Mouse (Mus musculus) limb, embryonic 13.5 days (tissue): ENCODE measurements around the gene D6Wsu163e. TPM values are rescaled to one million over a fixed set of nuclear protein-coding genes. Genes with fewer than 3 reads are reported as not detected.
A peak's percentile ranks its signal among the peaks of the same experiment; 100 is the strongest.

Experiments
- ATAC-seq: fragments of 200-750 bp; cut with Nextera tagmentation; 2 replicates; pipeline ENCODE4 v1.8.0; 2017; ENCODE audit warnings: low read depth, moderate number of reproducible peaks, moderate TSS enrichment; ENCODE audit not compliant: low FRiP score
- H3K27ac ChIP-seq: fragments of 300-500 bp; sonication (generic); 2 replicates; pipeline ENCODE4 v1.5.1; 2015; ENCODE audit warnings: inconsistent platforms, mild to moderate bottlenecking, moderate library complexity
- H3K27me3 ChIP-seq: fragments of 300-500 bp; sonication (generic); 2 replicates; pipeline ENCODE4 v1.6.1; 2015; ENCODE audit warnings: mild to moderate bottlenecking, inconsistent platforms
- H3K36me3 ChIP-seq: fragments of 300-500 bp; sonication (generic); 2 replicates; pipeline ENCODE4 v1.6.1; 2015; ENCODE audit warnings: inconsistent platforms, mild to moderate bottlenecking, moderate library complexity
- H3K4me1 ChIP-seq: fragments of 300-500 bp; sonication (generic); 2 replicates; pipeline ENCODE4 v1.6.1; 2015; ENCODE audit warnings: inconsistent platforms
- H3K4me2 ChIP-seq: fragments of 300-500 bp; sonication (generic); replicated peaks from 2 replicates; pipeline ENCODE4 v1.6.1; 2015; ENCODE audit warnings: inconsistent platforms, mild to moderate bottlenecking, moderate library complexity
- H3K4me3 ChIP-seq: fragments of 300-500 bp; sonication (generic); 2 replicates; pipeline ENCODE4 v1.5.1; 2015; ENCODE audit warnings: moderate library complexity, mild to moderate bottlenecking, inconsistent platforms
- H3K9ac ChIP-seq: fragments of 300-500 bp; sonication (generic); 2 replicates; pipeline ENCODE4 v1.6.1; 2015; ENCODE audit warnings: mild to moderate bottlenecking, inconsistent platforms
- H3K9me3 ChIP-seq: fragments of 300-500 bp; sonication (generic); 2 replicates; pipeline ENCODE4 v1.6.1; 2016; ENCODE audit warnings: inconsistent platforms
- WGBS: fragments of 180-500 bp; shearing (Covaris S2); methylation state at CpG from one replicate; pipeline ENCODE4 v1.1.7; 2015; 5-methylcytosine and 5-hydroxymethylcytosine counted together
- polyA plus RNA-seq: library from polyadenylated mRNA; unstranded; fragments of >200 nt; fragmentation: Nextera tagmentation; extraction: Ambion mirVana; gene quantifications from 2 replicates; pipeline ENCODE4 v1.2.1, GENCODE M21; 2015

The D6Wsu163e gene
- polyA plus RNA-seq, 1 experiment from 2014 or later = 18.0 TPM

DNA sequence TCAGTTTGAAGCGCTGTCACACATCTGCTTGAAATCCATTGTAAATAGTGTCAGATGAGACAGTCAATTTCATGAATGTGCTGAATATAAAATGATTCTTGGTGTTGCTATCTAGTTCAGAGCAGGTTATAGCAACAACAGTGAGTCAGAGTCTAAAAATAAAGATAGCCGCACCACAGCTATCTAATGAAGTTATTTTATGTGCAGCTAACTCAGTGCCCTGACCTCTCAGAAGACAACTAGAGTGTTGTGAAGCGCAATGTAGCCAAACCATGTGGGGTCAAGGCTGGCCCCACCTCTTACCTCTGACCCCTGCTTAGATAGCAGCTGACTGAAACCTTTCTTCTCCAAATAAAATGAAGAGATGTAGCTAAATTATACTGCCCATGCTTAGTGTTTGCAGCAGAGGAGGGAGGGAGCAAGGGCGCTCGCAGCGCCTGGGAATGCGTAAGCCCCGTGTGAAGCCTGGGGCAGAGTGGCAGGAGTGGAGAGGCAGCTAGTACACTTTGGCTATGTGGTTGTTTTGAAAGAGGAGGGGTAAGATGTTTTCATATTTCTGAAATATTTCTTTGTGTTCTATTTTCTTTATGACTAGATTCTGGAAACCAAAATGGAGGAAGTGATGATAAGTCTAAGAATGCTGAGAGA is 21.7 kb downstream of the D6Wsu163e start:
- Histone ChIP-seq H3K27ac (no peak overlapping the region), H3K4me1 (no peaks in the 10 kb centered on the region), H3K9ac (no peak overlapping the region), H3K36me3 (peaks cover 19% of the 10 kb centered on the region), H3K27me3 (no peaks in the 10 kb centered on the region), H3K4me3 (no peak overlapping the region), H3K4me2 (no peak overlapping the region), H3K9me3 (no peaks in the 10 kb centered on the region)
- ATAC-seq = no peak
- 83% methylated on average over 8 of the region's 8 CpGs for whole genome bisulfite sequencing

DNA sequence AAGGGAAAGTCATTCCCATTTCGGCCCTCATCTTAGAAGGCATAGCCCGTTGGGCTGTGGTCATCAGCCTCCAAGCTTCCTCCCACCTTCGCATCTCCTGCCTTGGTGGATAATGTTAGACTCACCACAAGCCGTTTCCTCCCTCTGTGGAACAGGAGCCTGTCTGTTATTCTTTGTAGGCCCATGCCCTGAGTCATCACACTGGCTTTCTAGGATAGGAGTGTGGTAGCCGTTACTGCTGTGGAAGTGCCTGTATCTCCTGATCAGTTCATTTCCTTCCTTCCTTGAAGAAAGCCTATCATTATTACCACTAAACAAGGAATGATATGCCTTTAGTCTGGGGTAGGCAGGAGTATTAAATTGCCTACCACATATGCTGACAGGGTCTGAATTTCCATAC is 22.9 kb downstream of the D6Wsu163e start:
- Histone ChIP-seq H3K27ac (no peak overlapping the region), H3K9ac (no peak overlapping the region), H3K4me3 (no peak overlapping the region), H3K4me2 (no peak overlapping the region), H3K27me3 (no peaks in the 10 kb centered on the region), H3K4me1 (no peaks in the 10 kb centered on the region), H3K9me3 (no peaks in the 10 kb centered on the region), H3K36me3 (peaks cover 15% of the 10 kb centered on the region)
- 82% methylated on average over 5 of the region's 5 CpGs for WGBS
- ATAC-seq = no peak

DNA sequence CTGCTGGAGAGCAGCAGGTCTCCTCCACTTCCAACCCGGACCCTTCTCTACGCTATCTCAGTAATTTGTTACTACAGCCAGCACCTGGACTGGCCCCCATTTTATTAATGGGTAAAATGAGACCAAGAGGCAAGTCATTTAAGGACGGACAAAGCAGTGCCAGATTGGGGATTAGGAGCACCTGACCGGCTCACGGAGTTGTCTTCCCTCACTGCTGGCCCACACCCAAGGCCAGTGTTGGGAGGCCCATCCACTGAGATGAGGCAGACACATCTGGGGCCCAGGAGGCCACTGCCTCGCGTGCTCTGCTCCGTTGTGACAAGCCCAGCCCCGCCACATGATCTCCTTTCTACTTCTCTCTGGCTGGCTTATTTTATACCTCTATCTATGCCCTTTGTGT is 23.7 kb downstream of the D6Wsu163e start:
- ATAC-seq = no peak
- peaks cover 21% of the 10 kb centered on the region for H3K36me3 ChIP-seq
- H3K9me3 ChIP-seq = no peaks in the 10 kb centered on the region
- no peak overlapping the region for H3K9ac ChIP-seq
- H3K4me2 ChIP-seq = no peak overlapping the region
- no peak overlapping the region for H3K27ac ChIP-seq
- whole genome bisulfite sequencing = 75% methylated on average over 9 of the region's 9 CpGs
- no peaks in the 10 kb centered on the region for H3K27me3 ChIP-seq
- H3K4me1 ChIP-seq = no peaks in the 10 kb centered on the region
- no peak overlapping the region for H3K4me3 ChIP-seq

DNA sequence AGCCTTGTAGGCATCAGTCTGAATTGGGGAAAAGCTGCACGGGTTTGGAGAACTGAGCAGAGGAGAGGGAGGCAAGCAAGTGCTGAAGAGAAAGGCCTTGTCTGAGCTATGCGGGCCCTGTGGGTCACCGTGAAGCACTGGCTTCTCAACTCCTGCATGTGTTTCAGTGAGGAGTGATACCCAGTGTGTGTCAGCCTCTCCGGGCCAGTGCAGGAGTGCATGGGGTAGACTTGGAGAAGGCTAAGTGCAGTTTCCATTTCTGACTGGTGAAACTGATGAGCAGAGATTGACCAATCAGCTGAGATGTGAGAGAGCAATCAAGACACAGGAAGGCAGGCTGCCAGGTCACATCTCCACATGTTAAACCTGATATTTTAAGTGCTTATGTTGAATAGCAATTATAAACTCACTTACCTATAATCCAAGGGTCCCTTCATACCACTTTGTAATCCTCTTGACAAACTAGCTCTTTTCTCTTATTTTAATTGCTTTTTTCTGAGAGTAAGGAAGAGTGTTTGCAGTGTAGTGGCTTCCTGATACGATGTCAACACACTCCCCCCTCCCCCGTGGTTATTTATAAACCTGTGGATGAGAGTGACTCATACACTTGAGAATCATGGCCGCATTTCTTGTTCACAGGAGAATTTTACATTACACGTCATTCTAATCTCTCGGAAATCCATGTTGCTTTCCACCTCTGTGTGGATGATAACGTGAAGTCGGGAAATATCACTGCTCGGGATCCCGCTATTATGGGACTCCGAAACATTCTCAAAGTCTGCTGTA is 26.7 kb downstream of the D6Wsu163e start:
- ATAC-seq = no peak
- H3K4me1 ChIP-seq = peaks cover 9% of the 10 kb centered on the region
- H3K27me3 ChIP-seq = no peaks in the 10 kb centered on the region
- H3K4me3 ChIP-seq = no peak overlapping the region
- peaks cover 21% of the 10 kb centered on the region for H3K36me3 ChIP-seq
- no peak overlapping the region for H3K9ac ChIP-seq
- H3K9me3 ChIP-seq = no peaks in the 10 kb centered on the region
- no peak overlapping the region for H3K27ac ChIP-seq
- no peak overlapping the region for H3K4me2 ChIP-seq
- 90% methylated on average over 14 of the region's 14 CpGs for WGBS

DNA sequence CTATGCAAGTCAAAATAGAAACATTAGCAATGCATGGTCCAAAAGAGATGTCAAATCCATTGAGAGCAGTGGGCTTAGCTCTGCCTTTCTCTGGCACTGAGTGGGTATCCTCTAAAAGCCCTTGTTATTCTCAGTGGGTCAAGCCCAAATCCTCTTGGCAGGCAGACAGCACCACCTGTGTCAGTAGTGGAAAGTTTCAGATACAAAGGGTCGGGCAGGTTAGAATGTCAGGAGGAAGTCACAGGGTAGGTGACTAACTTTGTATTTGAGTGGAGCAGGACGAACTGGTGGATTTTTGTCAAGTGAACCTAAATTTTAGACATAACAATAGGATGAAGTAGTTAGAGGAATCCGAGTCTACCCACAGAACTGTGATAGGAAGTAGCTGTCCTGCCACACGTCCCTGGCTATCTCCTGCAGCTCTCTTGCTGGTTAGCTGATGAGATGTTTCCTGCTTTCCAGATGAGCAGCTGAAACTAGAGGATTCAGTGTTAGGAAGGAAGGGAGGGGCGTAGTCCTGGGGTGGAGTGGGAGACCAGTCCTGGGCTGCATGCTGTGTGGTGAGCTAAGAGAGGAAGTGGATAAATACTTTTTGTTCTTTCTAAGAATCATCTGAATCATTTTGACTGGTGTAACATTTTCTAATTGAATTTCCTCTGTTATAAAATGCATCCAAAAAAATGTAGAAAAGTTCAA is 41.9 kb downstream of the D6Wsu163e start:
- Histone ChIP-seq H3K27ac (no peak overlapping the region), H3K4me2 (no peak overlapping the region), H3K27me3 (no peaks in the 10 kb centered on the region), H3K9ac (no peak overlapping the region), H3K4me3 (no peak overlapping the region), H3K4me1 (no peaks in the 10 kb centered on the region), H3K36me3 (peaks cover 4% of the 10 kb centered on the region; the same call in 1 of the 2 replicates), H3K9me3 (no peaks in the 10 kb centered on the region)
- no peak for ATAC-seq
- WGBS = 62% methylated on average over 5 of the region's 5 CpGs

DNA sequence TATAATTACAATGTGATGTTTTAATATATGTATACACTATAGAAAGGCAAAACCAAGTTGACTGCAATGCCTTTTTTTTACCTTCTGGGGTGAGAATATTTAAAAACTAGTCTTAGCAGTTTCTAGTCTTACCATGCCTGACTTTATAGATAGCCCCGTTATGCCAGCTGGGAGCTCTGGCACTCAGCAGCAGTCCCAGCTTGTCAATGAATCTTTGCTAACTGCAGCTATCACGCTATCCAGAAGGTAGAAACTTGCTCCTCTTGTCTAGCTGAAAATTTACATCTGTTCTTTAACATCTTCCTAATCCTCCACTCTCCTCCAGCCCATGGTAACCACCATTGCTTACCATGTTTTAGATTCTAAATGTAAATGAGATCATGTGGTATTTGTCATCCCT is 53.9 kb downstream of the D6Wsu163e start:
- Histone ChIP-seq H3K27me3 (no peaks in the 10 kb centered on the region), H3K27ac (no peak overlapping the region), H3K4me3 (no peak overlapping the region), H3K36me3 (no peaks in the 10 kb centered on the region), H3K9me3 (no peaks in the 10 kb centered on the region), H3K4me1 (no peaks in the 10 kb centered on the region), H3K9ac (no peak overlapping the region), H3K4me2 (no peak overlapping the region)
- 54% methylated on average over 2 of the region's 2 CpGs for WGBS
- ATAC-seq = no peak

DNA sequence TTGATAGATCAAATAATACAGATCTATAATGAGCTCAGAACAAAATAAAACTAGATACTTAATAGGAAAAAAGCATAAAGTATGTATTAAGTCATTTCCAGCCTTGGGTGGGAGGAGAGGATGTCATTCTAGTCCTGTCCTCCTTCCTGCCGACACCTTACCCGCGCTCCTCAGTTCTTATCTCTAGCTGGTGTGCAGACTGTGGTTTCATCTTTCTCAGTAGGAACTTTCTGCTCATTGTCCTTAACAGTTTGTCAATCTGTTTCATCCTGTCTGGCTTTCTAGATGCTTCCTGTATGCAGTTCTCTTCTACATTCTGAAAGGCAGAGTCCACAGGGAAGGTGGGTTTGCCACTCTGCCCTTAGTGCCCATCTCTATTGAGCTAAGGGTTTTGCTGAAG is 55.7 kb downstream of the D6Wsu163e start:
- no peaks in the 10 kb centered on the region for H3K4me1 ChIP-seq
- no peak overlapping the region for H3K4me3 ChIP-seq
- WGBS = 89% methylated on average over 3 of the region's 3 CpGs
- no peak overlapping the region for H3K9ac ChIP-seq
- no peaks in the 10 kb centered on the region for H3K36me3 ChIP-seq
- no peaks in the 10 kb centered on the region for H3K27me3 ChIP-seq
- ATAC-seq = no peak
- H3K27ac ChIP-seq = no peak overlapping the region
- H3K4me2 ChIP-seq = no peak overlapping the region
- H3K9me3 ChIP-seq = no peaks in the 10 kb centered on the region

DNA sequence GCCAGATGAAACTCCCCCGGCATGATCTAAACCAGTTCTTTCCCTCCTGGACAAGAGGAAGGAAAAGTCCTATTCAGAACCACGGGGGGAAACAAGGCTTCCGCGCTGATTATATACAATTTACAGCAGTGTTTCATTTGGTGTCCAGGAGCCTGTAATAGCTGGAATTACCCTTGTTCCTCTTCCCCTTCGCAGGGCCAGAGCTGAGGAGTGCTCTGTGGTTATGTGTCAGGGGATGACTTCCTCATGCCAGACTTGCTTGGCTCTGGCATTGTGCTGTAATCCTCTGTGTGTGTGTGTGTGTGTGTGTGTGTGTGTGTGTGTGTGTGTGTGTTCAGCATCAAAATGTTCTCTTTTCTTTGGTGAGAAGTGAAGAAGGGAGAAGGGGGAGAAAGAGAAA is 56.6 kb downstream of the D6Wsu163e start:
- no peaks in the 10 kb centered on the region for H3K9me3 ChIP-seq
- no peak overlapping the region for H3K4me3 ChIP-seq
- H3K9ac ChIP-seq = no peak overlapping the region
- H3K27ac ChIP-seq = no peak overlapping the region
- no peaks in the 10 kb centered on the region for H3K36me3 ChIP-seq
- ATAC-seq = no peak
- no peaks in the 10 kb centered on the region for H3K4me1 ChIP-seq
- H3K4me2 ChIP-seq = no peak overlapping the region
- no peaks in the 10 kb centered on the region for H3K27me3 ChIP-seq
- WGBS = 82% methylated on average over 5 of the region's 5 CpGs

DNA sequence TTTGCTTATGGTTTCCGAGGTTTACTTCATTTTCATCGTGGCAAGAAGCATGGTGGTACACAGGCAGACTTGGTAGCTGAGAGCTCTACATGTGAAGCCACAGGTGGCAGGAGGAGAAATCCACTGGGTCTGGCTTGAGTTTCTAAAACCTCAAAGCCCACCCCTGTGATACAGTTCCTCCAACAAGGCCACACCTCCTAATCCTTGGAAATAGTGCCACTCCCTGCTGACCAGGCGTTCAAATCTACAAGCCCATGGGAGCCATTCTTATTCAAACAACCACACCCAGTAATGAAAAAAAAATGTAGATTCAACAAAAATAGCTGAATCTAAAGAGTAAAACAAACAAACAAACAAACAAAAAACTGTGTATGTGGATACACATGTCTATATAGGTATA is 65.9 kb downstream of the D6Wsu163e start:
- Histone ChIP-seq H3K4me1 (no peaks in the 10 kb centered on the region), H3K9ac (no peak overlapping the region), H3K4me3 (no peak overlapping the region), H3K27ac (no peak overlapping the region), H3K36me3 (no peaks in the 10 kb centered on the region), H3K27me3 (no peaks in the 10 kb centered on the region), H3K4me2 (no peak overlapping the region), H3K9me3 (no peaks in the 10 kb centered on the region)
- WGBS = 84% methylated on average over 3 of the region's 3 CpGs
- no peak for ATAC-seq

DNA sequence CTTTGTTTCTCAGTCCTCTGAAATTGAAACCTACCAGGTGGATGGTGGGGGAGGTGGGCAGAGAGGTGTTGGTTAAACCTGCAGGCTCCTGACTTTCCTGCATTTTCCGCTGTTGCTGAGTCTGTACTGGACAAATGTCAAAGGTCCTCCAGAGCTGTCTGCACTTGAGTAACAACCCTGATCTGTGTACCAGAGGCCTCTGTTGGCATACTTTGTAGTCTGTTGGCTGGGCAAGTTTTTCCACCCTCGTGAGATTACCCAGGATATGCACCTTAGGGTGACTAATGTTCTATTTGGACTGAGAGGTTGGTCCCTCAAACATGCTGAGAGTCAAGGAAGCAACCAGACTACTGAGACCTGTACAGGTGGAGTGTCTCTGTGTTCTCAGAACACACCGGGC is 66.8 kb downstream of the D6Wsu163e start:
- Histone ChIP-seq H3K4me3 (no peak overlapping the region), H3K27me3 (no peaks in the 10 kb centered on the region), H3K4me2 (no peak overlapping the region), H3K27ac (no peak overlapping the region), H3K9ac (no peak overlapping the region), H3K4me1 (0 out of 2 replicates have a peak, but pooled peaks cover 2% of the 10 kb centered on the region), H3K36me3 (no peaks in the 10 kb centered on the region), H3K9me3 (no peaks in the 10 kb centered on the region)
- no peak for ATAC-seq
- 88% methylated on average over 3 of the region's 3 CpGs for WGBS

DNA sequence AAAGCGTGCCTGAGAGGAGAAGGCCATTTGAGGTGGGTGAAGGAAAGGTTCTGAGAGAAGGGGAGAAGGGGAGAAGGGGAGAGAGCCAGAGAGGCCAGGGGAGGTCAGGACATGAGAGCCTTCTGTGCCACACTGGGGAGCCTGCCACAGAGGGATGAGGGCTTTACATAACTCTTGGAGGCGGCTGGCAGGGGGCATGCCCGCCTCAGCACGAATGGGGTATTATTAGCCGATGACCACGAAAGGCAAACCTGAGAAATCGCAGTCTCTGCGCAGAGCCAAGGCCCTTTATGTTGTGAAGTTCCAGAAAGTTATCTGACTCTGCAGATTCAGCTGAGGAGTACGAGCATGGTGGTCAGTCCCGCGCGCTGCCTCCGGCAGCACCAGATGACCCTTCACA is 70.3 kb downstream of the D6Wsu163e start:
- Histone ChIP-seq H3K4me2 (no peak overlapping the region), H3K4me3 (no peak overlapping the region), H3K27me3 (no peaks in the 10 kb centered on the region), H3K9ac (no peak overlapping the region), H3K36me3 (no peaks in the 10 kb centered on the region), H3K4me1 (peaks cover 9% of the 10 kb centered on the region; the same call in 1 of the 2 replicates), H3K9me3 (no peaks in the 10 kb centered on the region), H3K27ac (no peak overlapping the region)
- WGBS = 91% methylated on average over 13 of the region's 13 CpGs
- ATAC-seq = no peak

DNA sequence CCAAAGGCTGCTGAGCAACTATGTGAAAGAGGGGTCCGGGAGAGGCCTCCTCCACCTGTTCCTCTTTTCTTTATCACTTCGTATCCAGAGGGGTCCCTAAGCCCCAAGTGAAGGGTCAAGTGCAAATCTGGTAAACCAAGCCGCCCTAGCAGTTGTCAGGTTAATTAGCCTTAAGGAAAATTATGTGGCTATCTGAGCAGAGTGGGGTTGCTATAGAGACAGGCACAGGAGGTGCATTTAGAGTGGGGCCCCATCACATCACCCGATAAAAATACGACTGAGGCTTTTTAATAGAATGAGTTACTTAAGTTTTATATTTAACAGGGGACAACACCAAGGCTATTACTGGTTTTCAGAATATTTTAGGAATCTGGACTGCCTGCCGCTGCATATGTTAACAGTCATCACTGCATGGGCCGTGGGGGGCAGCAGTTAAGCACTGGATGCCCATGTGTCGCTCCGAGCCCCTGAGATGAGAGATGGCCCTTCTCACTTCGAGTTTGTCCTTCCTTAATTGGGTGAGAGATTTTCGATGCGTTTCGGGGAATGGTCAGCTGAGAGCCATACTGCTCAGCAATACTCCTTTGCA is 72.3 kb downstream of the D6Wsu163e start:
- H3K9ac ChIP-seq = no peak overlapping the region
- no peak overlapping the region for H3K27ac ChIP-seq
- H3K36me3 ChIP-seq = no peaks in the 10 kb centered on the region
- H3K4me1 ChIP-seq = peaks cover 9% of the 10 kb centered on the region; the same call in 1 of the 2 replicates
- 69% methylated on average over 13 of the region's 13 CpGs for WGBS
- no peak overlapping the region for H3K4me2 ChIP-seq
- peak; percentile 80 for ATAC-seq
- H3K9me3 ChIP-seq = no peaks in the 10 kb centered on the region
- no peaks in the 10 kb centered on the region for H3K27me3 ChIP-seq
- no peak overlapping the region for H3K4me3 ChIP-seq
